Mouse (Mus musculus): Measurements from ENCODE around the gene Ddx19a. TPM values are rescaled to one million over a fixed set of nuclear protein-coding genes. Genes with fewer than 3 reads are reported as not detected.
A peak's percentile ranks its signal among the peaks of the same experiment; 100 is the strongest.
"Not testable (repeated sequence)": the region's sequence is repeated elsewhere in the genome, so short reads cannot be mapped to it uniquely, and the experiment has no call there.

Ddx19a gene
- polyA plus RNA-seq, 1 experiment from 2014 or later, result 37.3 TPM

DNA sequence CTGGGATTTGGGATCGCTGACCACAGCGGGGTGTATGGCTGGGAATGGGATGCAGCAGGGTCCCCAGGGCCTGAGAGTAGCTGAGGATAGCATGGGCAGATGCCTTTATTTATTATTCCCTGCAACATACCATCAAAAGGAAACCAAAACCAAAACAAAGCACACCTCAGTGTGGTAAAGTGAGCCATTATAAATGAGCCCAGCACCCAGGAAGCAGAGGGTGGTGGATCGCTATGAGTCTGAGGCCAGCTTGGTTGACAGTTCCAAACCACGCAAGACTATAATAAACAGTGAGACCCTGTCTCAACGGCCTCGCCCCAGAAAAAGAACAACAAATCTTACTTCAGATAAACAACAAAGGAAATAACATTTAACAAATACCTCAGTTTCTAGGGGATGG lies 32.4 kb upstream of the Ddx19a start:
- H3K4me1 ChIP-seq (replicated peaks; ENCODE audit: control insufficient read depth, insufficient read depth, low read length), result peaks cover 2% of the 10 kb centered on the region; the same call in 1 of the 2 replicates
- no peaks in the 10 kb centered on the region for H3K9me3 ChIP-seq (ENCODE audit: control insufficient read depth, low read length)
- H3K27ac ChIP-seq (ENCODE audit: low read depth, low read length), result no peak overlapping the region
- DNase-seq (ENCODE audit: low spot score) (no peak), ATAC-seq (replicated peaks; ENCODE audit: low FRiP score) (no peak)
- no peak overlapping the region for H3K4me3 ChIP-seq (ENCODE audit: low read depth, low read length)
- no peak overlapping the region for H3K4me2 ChIP-seq (ENCODE audit: low read depth, low read length, severe bottlenecking)
- H3K27me3 ChIP-seq (ENCODE audit: control insufficient read depth, insufficient read depth, low read length), result no peaks in the 10 kb centered on the region
- no peaks in the 10 kb centered on the region for H3K36me3 ChIP-seq (ENCODE audit: control insufficient read depth, insufficient read depth, low read length)
- no peak overlapping the region for H3K9ac ChIP-seq (ENCODE audit: low read length)
- WGBS, result 79% methylated on average over 6 of the region's 6 CpGs

DNA sequence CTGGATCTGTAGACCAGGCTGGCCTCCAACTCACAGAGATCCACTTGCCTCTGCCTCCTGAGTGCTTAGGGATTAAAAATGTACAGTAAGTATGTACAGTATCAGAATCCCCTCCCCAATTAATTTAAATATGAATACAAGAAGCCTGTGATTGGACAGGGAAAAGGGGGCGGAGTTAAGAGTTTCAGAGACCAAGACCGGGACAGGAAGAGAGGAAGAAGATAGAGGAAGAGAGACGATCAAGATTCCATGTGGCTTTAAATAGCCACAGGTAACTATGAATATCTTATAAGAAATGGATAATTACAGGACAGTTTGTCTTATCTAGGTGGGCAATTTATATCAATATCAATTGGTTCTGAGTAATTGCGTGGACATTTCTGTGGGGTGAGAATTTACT lies 32.0 kb upstream of the Ddx19a start:
- Histone ChIP-seq H3K9ac (ENCODE audit: low read length) (no peak overlapping the region), H3K27me3 (ENCODE audit: control insufficient read depth, insufficient read depth, low read length) (no peaks in the 10 kb centered on the region), H3K27ac (ENCODE audit: low read depth, low read length) (no peak overlapping the region), H3K9me3 (ENCODE audit: control insufficient read depth, low read length) (no peaks in the 10 kb centered on the region), H3K4me2 (ENCODE audit: low read depth, low read length, severe bottlenecking) (no peak overlapping the region), H3K36me3 (ENCODE audit: control insufficient read depth, insufficient read depth, low read length) (no peaks in the 10 kb centered on the region), H3K4me1 (replicated peaks; ENCODE audit: control insufficient read depth, insufficient read depth, low read length) (no peaks in the 10 kb centered on the region; the same call in 1 of the 2 replicates), H3K4me3 (ENCODE audit: low read depth, low read length) (no peak overlapping the region)
- ATAC-seq (replicated peaks; ENCODE audit: low FRiP score) (no peak), DNase-seq (ENCODE audit: low spot score) (no peak)
- 62% methylated on average over 4 of the region's 4 CpGs for WGBS

DNA sequence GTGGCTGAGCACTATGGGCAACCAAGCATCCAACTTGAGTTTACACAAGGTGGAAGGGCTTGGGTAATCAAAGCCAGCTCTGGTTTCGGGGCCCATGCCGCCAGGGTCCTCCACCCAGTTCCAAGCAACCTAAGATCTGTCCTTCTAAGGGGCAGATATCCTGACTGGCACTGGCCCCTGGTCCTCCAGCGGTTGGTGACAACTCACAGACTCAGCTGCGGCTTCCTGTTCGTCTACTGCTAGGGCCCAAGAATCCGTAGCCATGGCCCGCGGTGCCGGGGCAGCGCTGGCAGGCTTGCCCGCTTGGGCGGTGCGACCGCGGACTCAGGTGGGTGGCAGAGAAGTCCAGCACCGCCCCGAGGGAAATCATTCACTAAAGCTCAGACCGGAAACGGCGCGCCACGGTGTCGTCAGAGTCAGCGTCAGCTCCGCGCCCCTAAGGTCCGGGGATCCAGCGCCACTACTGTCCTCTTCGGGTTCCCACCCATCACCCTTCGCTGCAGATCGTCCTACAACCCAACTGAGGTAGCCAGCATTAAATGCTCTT lies 29.9 kb upstream of the Ddx19a start:
- H3K4me3 ChIP-seq (ENCODE audit: low read depth, low read length), result peak overlapping the region; percentile 72
- H3K9me3 ChIP-seq (ENCODE audit: control insufficient read depth, low read length), result no peaks in the 10 kb centered on the region
- no peaks in the 10 kb centered on the region for H3K36me3 ChIP-seq (ENCODE audit: control insufficient read depth, insufficient read depth, low read length)
- H3K27ac ChIP-seq (ENCODE audit: low read depth, low read length), result no peak overlapping the region
- ATAC-seq (replicated peaks; ENCODE audit: low FRiP score) (peak; percentile 88), DNase-seq (ENCODE audit: low spot score) (peak; percentile 86)
- peak overlapping the region; percentile 84 for H3K9ac ChIP-seq (ENCODE audit: low read length)
- WGBS, result under 1% methylated on average over 31 of the region's 31 CpGs
- no peaks in the 10 kb centered on the region for H3K4me1 ChIP-seq (replicated peaks; ENCODE audit: control insufficient read depth, insufficient read depth, low read length)
- H3K4me2 ChIP-seq (ENCODE audit: low read depth, low read length, severe bottlenecking), result peak overlapping the region; percentile 84
- H3K27me3 ChIP-seq (ENCODE audit: control insufficient read depth, insufficient read depth, low read length), result no peaks in the 10 kb centered on the region

DNA sequence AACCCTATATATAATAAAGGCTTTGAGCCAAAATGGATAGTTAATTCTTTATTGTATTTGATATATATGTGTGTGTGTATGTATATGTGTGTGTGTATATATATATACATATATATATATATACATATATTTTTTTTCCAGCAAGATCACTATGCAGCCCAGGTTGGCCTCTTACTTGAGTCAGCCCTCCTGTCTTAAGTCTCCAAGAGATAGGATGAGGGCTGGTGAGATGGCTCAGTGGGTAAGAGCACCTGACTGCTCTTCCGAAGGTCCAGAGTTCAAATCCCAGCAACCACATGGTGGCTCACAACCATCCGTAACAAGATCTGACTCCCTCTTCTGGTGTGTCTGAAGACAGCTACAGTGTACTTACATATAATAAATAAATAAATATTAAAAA lies 29.0 kb upstream of the Ddx19a start:
- not testable (repeated sequence) for H3K9me3 ChIP-seq (ENCODE audit: control insufficient read depth, low read length); H3K4me3 ChIP-seq (ENCODE audit: low read depth, low read length); H3K27ac ChIP-seq (ENCODE audit: low read depth, low read length); H3K36me3 ChIP-seq (ENCODE audit: control insufficient read depth, insufficient read depth, low read length); H3K4me2 ChIP-seq (ENCODE audit: low read depth, low read length, severe bottlenecking); H3K27me3 ChIP-seq (ENCODE audit: control insufficient read depth, insufficient read depth, low read length); DNase-seq (ENCODE audit: low spot score); ATAC-seq (replicated peaks; ENCODE audit: low FRiP score); H3K9ac ChIP-seq (ENCODE audit: low read length); H3K4me1 ChIP-seq (replicated peaks; ENCODE audit: control insufficient read depth, insufficient read depth, low read length)
- whole genome bisulfite sequencing, result 86% methylated on average over 1 of the region's 2 CpGs

DNA sequence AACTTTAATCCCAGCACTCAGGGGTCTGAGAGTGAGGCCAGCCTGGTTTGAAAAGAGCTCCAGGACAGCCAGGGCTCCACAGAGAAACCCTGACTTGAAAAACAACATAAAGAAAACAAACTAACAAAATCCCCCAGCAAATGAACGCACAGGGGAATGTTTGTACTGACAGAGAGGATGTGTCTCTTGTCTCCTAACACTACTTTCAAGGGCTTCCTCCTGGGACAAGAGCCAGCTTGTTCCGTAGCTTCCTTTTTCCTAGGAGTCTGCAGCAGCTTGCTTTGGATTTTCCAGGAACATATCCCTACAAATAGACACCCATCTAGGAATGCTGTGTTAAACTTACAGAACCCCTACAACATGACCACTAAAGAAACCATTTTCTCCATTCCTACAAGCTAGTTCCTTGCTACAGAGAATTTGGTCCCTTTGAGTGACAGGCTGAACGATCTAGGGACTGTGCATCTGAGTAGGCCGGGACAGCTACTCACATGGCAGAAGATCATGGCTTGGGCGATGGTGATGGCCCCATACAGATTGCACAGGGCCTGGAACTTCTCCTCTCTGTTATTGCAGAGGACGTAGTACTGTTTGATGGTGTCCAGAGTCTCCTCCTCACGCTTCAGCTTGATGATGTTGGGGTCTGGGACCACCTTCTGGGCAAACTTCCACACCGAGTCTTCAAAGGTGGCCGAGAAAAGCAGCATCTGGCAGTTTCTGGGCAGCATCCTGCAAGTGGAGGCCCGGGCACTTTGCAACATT lies 12.8 kb upstream of the Ddx19a start:
- H3K4me2 ChIP-seq (ENCODE audit: low read depth, low read length, severe bottlenecking); H3K9ac ChIP-seq (ENCODE audit: low read length); ATAC-seq (replicated peaks; ENCODE audit: low FRiP score); H3K27me3 ChIP-seq (ENCODE audit: control insufficient read depth, insufficient read depth, low read length); DNase-seq (ENCODE audit: low spot score); H3K4me1 ChIP-seq (replicated peaks; ENCODE audit: control insufficient read depth, insufficient read depth, low read length); H3K9me3 ChIP-seq (ENCODE audit: control insufficient read depth, low read length); H3K36me3 ChIP-seq (ENCODE audit: control insufficient read depth, insufficient read depth, low read length); H3K27ac ChIP-seq (ENCODE audit: low read depth, low read length); H3K4me3 ChIP-seq (ENCODE audit: low read depth, low read length): not testable (repeated sequence)
- WGBS, result 92% methylated on average over 7 of the region's 10 CpGs

- ATAC-seq (replicated peaks; ENCODE audit: low FRiP score), result no peak
- 38% methylated on average over 16 of the region's 16 CpGs for WGBS
- H3K4me3 ChIP-seq (ENCODE audit: low read depth, low read length), result peak overlapping the region; percentile 86
Observed at GRCm38 (mm10) chr8:110996641-110997430, 764 bp downstream of the Ddx19a start.

DNA sequence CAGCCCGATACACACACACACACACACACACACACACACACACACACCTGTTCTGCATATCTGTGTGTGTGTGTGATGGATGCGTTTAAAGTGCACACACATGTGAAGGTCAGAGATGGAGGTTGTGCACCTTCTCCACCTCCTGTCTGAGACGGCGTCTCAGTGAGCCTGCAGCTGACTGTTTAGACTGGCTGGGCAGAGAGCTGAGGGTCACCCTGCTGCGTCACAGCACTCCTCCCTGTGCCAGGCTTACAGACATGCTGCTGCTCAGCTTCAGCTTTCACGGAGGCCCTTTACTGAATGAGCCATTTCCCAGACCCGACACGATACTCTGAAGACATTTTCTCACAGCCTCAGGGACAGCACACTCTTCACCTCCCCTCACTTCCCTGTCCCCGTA lies 7.6 kb downstream of the Ddx19a start:
- Histone ChIP-seq H3K9ac (ENCODE audit: low read length) (no peak overlapping the region), H3K27me3 (ENCODE audit: control insufficient read depth, insufficient read depth, low read length) (no peaks in the 10 kb centered on the region), H3K4me3 (ENCODE audit: low read depth, low read length) (no peak overlapping the region), H3K4me2 (ENCODE audit: low read depth, low read length, severe bottlenecking) (no peak overlapping the region), H3K27ac (ENCODE audit: low read depth, low read length) (no peak overlapping the region), H3K36me3 (ENCODE audit: control insufficient read depth, insufficient read depth, low read length) (peaks cover 14% of the 10 kb centered on the region), H3K4me1 (replicated peaks; ENCODE audit: control insufficient read depth, insufficient read depth, low read length) (no peaks in the 10 kb centered on the region), H3K9me3 (ENCODE audit: control insufficient read depth, low read length) (no peaks in the 10 kb centered on the region)
- peak; percentile 35 for DNase-seq (ENCODE audit: low spot score)
- WGBS, result 90% methylated on average over 9 of the region's 9 CpGs
- no peak for ATAC-seq (replicated peaks; ENCODE audit: low FRiP score)

More at GRCm38 (mm10) chr8:110996641-110997430, 764 bp downstream of the Ddx19a start:
- H3K4me2 ChIP-seq (ENCODE audit: low read depth, low read length, severe bottlenecking), result peak overlapping the region; percentile 64
- H3K36me3 ChIP-seq (ENCODE audit: control insufficient read depth, insufficient read depth, low read length), result no peaks in the 10 kb centered on the region
- no peaks in the 10 kb centered on the region for H3K27me3 ChIP-seq (ENCODE audit: control insufficient read depth, insufficient read depth, low read length)
- DNase-seq (ENCODE audit: low spot score), result no peak
- no peaks in the 10 kb centered on the region for H3K9me3 ChIP-seq (ENCODE audit: control insufficient read depth, low read length)
- peaks cover 2% of the 10 kb centered on the region; the same call in 1 of the 2 replicates for H3K4me1 ChIP-seq (replicated peaks; ENCODE audit: control insufficient read depth, insufficient read depth, low read length)
- H3K9ac ChIP-seq (ENCODE audit: low read length), result peak overlapping the region; percentile 70
- H3K27ac ChIP-seq (ENCODE audit: low read depth, low read length), result no peak overlapping the region; the same call in 1 of the 2 replicates

DNA sequence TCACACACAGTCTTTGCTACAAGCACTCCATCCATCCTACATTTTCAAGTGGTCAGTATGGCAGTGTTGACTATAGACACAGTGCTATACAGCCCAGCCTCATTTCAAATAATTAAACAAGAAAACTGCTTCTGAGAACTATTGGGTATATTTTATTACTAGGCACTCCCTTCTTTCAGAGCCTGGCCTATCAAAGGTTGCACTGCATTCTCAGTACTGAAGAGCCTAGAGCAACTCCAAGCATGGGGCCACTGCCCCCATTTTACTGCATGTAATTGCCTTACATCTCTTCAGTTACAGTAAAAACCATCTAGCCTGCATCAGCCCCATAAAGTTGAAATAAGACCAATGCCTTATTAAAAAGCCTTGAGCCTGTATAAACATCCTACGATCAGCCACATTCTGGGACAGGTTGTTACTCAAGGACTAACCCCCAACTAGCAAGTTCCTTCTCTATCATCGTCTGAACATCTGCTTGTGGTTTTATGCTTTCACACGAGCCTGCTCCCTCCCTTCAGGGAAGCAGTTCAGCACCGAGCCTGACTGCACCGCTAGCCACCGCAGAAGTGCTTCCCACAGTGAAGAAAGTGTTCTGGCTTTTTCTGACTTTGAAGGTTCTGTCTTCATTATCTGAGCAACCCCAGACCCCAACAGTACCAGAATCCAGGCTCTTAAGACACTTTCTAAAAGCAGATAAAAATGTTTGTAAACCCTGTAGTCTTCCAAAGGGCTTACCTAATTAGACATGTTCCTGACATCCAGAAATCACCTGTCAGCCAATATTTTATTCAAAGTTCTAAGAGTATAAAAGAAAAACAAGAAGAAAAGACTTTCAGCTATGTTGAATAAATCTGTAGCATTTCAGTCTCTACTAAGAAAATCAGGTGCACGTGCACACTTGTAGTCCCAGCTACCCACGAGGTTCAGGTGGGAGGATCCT lies 9.5 kb downstream of the Ddx19a start:
- ATAC-seq (replicated peaks; ENCODE audit: low FRiP score) (no peak), DNase-seq (ENCODE audit: low spot score) (peak; percentile 9)
- Histone ChIP-seq H3K4me2 (ENCODE audit: low read depth, low read length, severe bottlenecking) (no peak overlapping the region), H3K9me3 (ENCODE audit: control insufficient read depth, low read length) (no peaks in the 10 kb centered on the region), H3K27ac (ENCODE audit: low read depth, low read length) (no peak overlapping the region), H3K4me3 (ENCODE audit: low read depth, low read length) (no peak overlapping the region), H3K36me3 (ENCODE audit: control insufficient read depth, insufficient read depth, low read length) (peaks cover 14% of the 10 kb centered on the region), H3K4me1 (replicated peaks; ENCODE audit: control insufficient read depth, insufficient read depth, low read length) (no peaks in the 10 kb centered on the region), H3K9ac (ENCODE audit: low read length) (no peak overlapping the region), H3K27me3 (ENCODE audit: control insufficient read depth, insufficient read depth, low read length) (no peaks in the 10 kb centered on the region)
- 87% methylated on average over 8 of the region's 8 CpGs for WGBS
